ENCODE assay signal across 28 mouse cellular contexts in the genomic region with DNA sequence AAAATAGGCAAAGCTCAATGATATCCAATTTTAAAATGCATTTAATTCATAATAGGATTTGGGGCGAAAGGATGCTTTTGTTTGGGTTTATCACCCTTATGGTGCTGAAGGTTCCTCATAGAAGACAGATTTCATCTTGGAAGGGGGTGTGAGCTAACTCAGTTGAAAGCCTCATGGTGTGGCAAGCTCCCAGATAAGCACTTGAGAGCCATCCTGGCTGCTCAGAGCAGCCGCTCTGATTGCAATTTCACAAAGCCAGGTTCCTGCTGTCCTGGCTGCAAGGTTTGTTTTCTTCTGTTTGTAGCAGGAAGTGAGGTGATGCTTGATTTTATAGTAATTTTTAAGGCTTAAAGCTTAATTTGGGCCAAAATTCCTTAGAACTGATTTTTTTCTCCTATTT.
DNase-seq lines count a peak whose midpoint lies in the region; ATAC-seq and TF ChIP-seq lines count a peak whose summit lies in the region.
"Had no signal": no experiment of that assay in that cellular context is flagged by ENCODE, and none has a peak within 500 bp of the region (broad histone marks: within the 10 kb centered on the region; RNA-seq: fewer than 3 reads in every experiment).

No protein-coding gene starts in this region.

- H3K9ac ChIP-seq in hindbrain, postnatal 0 days (replicated peaks; ENCODE audit: low read length) = no peak overlapping the region
- H3K9ac ChIP-seq in hindbrain, embryonic 12.5 days = no peak overlapping the region
- H3K9ac ChIP-seq: forebrain, embryonic 13.5 days; hindbrain, embryonic 13.5 days; limb, embryonic 15.5 days; liver, embryonic 14.5 days; neural tube, embryonic 13.5 days; stomach, embryonic 15.5 days had no signal

- H3K27ac ChIP-seq in hindbrain, postnatal 0 days = peak overlapping the region; percentile 3; the same call in 1 of the 2 replicates
- H3K27ac ChIP-seq in hindbrain, embryonic 12.5 days = no peak overlapping the region
- H3K27ac ChIP-seq: forebrain, embryonic 13.5 days; gastrocnemius, adult 2 months; hindbrain, embryonic 13.5 days; limb, embryonic 10.5 days; limb, embryonic 15.5 days; liver, embryonic 14.5 days; neural tube, embryonic 13.5 days; stomach, embryonic 15.5 days had no signal

- no peaks in the 10 kb centered on the region for H3K9me3 ChIP-seq in hindbrain, postnatal 0 days (ENCODE audit: low read length)
- H3K9me3 ChIP-seq in hindbrain, embryonic 12.5 days (replicated peaks) = no peaks in the 10 kb centered on the region
- H3K9me3 ChIP-seq: forebrain, embryonic 13.5 days; G1E; hindbrain, embryonic 13.5 days; limb, embryonic 10.5 days; limb, embryonic 15.5 days; neural tube, embryonic 13.5 days; stomach, embryonic 15.5 days had no signal

- H3K4me3 ChIP-seq in hindbrain, postnatal 0 days (ENCODE audit: low read length) = no peak overlapping the region
- H3K4me3 ChIP-seq in hindbrain, embryonic 12.5 days = no peak overlapping the region
- H3K4me3 ChIP-seq: forebrain, embryonic 13.5 days; gastrocnemius, adult 2 months; hindbrain, embryonic 13.5 days; limb, embryonic 10.5 days; limb, embryonic 15.5 days; neural tube, embryonic 13.5 days; stomach, embryonic 15.5 days had no signal

- WGBS in hindbrain, postnatal 0 days = 65% methylated on average over 2 of the region's 2 CpGs
- WGBS in hindbrain, embryonic 12.5 days = 76% methylated on average over 2 of the region's 2 CpGs

- H3K36me3 ChIP-seq in hindbrain, postnatal 0 days (ENCODE audit: insufficient read depth, low read length) = no peaks in the 10 kb centered on the region
- H3K36me3 ChIP-seq in hindbrain, embryonic 12.5 days = no peaks in the 10 kb centered on the region
- H3K36me3 ChIP-seq: G1E; hindbrain, embryonic 13.5 days; limb, embryonic 10.5 days; limb, embryonic 15.5 days; neural tube, embryonic 13.5 days; stomach, embryonic 15.5 days had no signal

- DNase-seq in hindbrain, postnatal 0 days (ENCODE audit: low spot score) = peak; percentile 67
- peak; percentile 97 for DNase-seq in brain, adult 2 months (ENCODE audit: low read depth, low spot score)
- DNase-seq in cerebellum, adult 18-20 months = peak; percentile 77 to 90
- DNase-seq in cerebellum, postnatal 10 days = peak; percentile 92 to 93
- DNase-seq in yolk sac, embryonic 10.5 days (ENCODE audit: low spot score) = no peak
- no peak for DNase-seq in thymus, postnatal 36 days
- no peak for DNase-seq in layer of hippocampus, postnatal 10 days (ENCODE audit: low spot score in 2 of 2)
- DNase-seq: adrenal gland, postnatal 14 days; gastrocnemius, adult 2 months; gastrocnemius, postnatal 36 days; heart, adult 18-20 months; heart, postnatal 36 days; kidney, adult 11 months; kidney, postnatal 14 days; lung, adult 2 months; lung, postnatal 10 days; thymus, postnatal 14 days had no signal

- no peak overlapping the region for H3K4me2 ChIP-seq in hindbrain, postnatal 0 days (ENCODE audit: low read depth, low read length)
- H3K4me2 ChIP-seq in hindbrain, embryonic 12.5 days (replicated peaks) = no peak overlapping the region
- H3K4me2 ChIP-seq: forebrain, embryonic 13.5 days; heart, embryonic 11.5 days; hindbrain, embryonic 13.5 days; limb, embryonic 15.5 days; neural tube, embryonic 13.5 days; stomach, embryonic 15.5 days had no signal

- no peaks in the 10 kb centered on the region for H3K4me1 ChIP-seq in hindbrain, postnatal 0 days (ENCODE audit: insufficient read depth, low read length)
- no peaks in the 10 kb centered on the region for H3K4me1 ChIP-seq in hindbrain, embryonic 12.5 days
- H3K4me1 ChIP-seq: forebrain, embryonic 13.5 days; hindbrain, embryonic 13.5 days; limb, embryonic 10.5 days; limb, embryonic 15.5 days; stomach, embryonic 15.5 days had no signal

- TF ChIP-seq CTCF in hindbrain, postnatal 0 days (IDR thresholded peaks at IDR 0.05; ENCODE audit: low read depth) = no peak

- peak; percentile 59; the same call in 1 of the 2 replicates for ATAC-seq in hindbrain, postnatal 0 days
- ATAC-seq in hindbrain, embryonic 12.5 days (ENCODE audit: low FRiP score) = no peak
- ATAC-seq: forebrain, embryonic 13.5 days; Patski had no signal

- no peaks in the 10 kb centered on the region for H3K27me3 ChIP-seq in hindbrain, postnatal 0 days (ENCODE audit: insufficient read depth, low read length)
- H3K27me3 ChIP-seq in hindbrain, embryonic 12.5 days = no peaks in the 10 kb centered on the region
- H3K27me3 ChIP-seq: forebrain, embryonic 13.5 days; hindbrain, embryonic 13.5 days; limb, embryonic 15.5 days; neural tube, embryonic 13.5 days; stomach, embryonic 15.5 days had no signal

Comparison
In these comparisons a context has a peak if more than half of its experiments do, and no peak if none do; other contexts are left out.
1. DNase-seq: peak in hindbrain, postnatal 0 days (single experiment), brain, adult 2 months (single experiment), cerebellum, adult 18-20 months (2 of 2) and cerebellum, postnatal 10 days (2 of 2); none in yolk sac, embryonic 10.5 days (single experiment), thymus, postnatal 36 days (0 of 2) and layer of hippocampus, postnatal 10 days (0 of 2).